Mouse (Mus musculus) left cerebral cortex, postnatal 4 days (tissue): ENCODE measurements around the gene Adck2. TPM values are rescaled to one million over a fixed set of nuclear protein-coding genes. Genes with fewer than 3 reads are reported as not detected.

ENCODE experiments used
- DNase-seq: peaks from one replicate; pipeline ENCODE4 v3.0.0-alpha.2; 2022
- intact Hi-C: fragments of 180-260 bp; cut with DNase I; formaldehyde crosslinking; loops from one replicate; pipeline ENCODE4 v1.15.1; 2025
- total RNA-seq, 2 experiments: library from RNA; stranded (reverse); gene quantifications; 2 replicates each; pipeline ENCODE4 v1.2.3; 2021

The Adck2 gene
- 10 to 100 TPM; 31.2 to 33.2 TPM for total RNA-seq

- peak; percentile 81 for DNase-seq
- intact Hi-C loops = no loop called here
These were observed at the start of gene Adck2 for GRCm38 (mm10) chr6:39573791-39574554. Gene Adck2, plus strand, starts transcription at chr6:39573873.

DNA sequence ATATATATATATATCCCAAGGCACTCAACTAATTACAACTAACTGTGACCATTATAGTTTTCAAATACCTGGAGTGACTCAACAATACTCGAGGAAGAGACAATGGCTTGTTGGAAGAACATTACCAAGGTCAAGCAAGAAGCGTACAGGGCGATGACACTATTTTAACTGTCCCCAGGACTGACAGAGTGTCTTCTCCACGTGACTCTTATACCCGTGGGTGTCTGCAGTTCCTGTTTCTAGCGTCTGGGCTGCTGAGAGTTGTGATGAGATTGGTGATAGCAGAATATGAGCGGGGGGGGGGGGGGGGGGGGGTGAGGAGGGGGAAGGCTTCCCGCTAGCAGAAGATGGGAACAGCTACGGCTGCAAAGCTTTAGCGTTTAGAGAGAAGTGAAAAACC lies 46.9 kb upstream of the Adck2 start:
- DNase-seq = no peak
- intact Hi-C loops = no loop called here

DNA sequence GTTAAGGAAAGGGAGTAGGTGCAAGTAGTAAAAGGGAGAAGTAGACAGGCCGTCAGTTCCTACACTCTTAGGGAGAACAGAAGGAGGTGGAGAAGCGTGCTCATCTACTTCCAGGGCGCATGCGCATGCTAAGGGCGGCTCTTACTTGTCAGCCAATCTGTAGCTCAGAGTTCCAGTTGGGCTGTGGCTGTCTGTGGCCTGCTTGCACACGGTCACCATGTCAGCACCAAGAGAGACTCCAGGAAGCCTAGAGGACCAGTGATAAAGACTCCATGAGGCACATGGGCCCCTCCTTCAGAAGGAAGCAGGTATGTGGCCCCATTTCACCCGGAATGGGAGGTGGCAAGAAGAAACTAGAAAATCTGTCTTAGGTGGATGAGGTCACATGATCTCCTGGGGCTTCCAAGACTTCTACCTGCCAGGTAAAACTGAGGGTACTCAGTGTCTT lies 46.3 kb upstream of the Adck2 start:
- intact Hi-C loops = no loop called here
- peak; percentile 48 for DNase-seq

DNA sequence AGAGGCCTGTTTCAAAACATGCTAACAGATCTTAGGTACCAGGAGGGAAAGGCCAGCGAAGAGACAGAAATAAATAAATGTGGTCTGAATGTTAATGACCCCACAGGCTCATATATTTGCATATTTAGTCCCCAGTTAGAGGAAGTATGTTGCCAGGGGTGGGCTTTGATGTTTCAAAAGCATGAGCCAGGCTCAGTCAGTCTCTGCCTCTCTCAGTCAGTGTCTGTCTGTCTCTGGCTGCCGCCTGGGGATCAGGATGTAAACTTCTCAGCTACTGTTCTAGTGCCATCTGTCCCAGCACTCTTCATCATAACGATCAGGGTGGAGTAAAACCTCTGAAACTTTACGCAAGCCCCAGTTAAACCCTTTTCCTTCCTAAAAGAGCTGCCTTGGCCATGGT lies 45.9 kb upstream of the Adck2 start:
- peak; percentile 39 for DNase-seq
- intact Hi-C loops = no loop called here

- intact Hi-C loops = no loop called here
- DNase-seq = peak; percentile 95
These were observed 44.8 kb upstream of the Adck2 start for GRCm38 (mm10) chr6:39528671-39529535.

- intact Hi-C loops = no loop called here
- no peak for DNase-seq
These were observed 38.7 kb upstream of the Adck2 start for GRCm38 (mm10) chr6:39534944-39535343.

- DNase-seq = no peak
- intact Hi-C loops = no loop called here
These were observed 37.1 kb upstream of the Adck2 start for GRCm38 (mm10) chr6:39536621-39537020.

DNA sequence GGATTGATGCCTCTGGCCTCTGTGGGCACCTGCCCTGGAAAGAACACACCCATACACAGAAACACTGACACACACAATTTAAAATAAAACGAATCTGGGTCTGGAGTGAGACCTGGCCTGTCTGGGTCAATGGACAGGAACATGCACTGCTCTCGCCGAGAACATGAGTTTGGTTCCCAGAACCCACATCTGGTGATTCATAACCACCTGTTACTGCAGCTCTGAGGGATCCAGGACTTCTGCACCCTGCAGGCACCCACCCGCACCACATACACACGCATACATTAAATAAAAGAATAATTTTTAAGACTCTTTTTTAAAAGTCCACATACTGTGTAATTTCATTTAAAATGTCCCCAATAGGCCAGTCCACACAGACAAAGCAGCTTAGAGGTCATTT lies 36.4 kb upstream of the Adck2 start:
- DNase-seq = no peak
- intact Hi-C loops = no loop called here

DNA sequence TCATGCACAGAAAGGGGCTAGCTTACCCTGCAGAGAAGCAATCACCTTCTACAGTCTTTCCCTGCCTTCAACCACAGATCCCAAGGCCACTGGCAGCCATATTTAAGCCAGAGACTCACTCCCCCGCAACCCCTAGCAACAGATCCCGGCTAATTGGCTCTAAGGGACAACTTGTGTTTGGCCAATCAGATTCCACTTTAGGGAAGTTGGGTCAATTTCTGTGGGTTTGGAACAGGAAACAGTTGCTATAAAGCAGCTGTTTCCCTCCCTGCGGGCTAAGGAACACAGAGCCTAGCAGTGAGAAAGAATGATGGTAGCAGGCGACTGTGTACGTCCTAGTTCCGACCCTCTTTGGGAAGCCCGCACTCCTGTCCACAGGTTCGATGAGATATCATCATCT lies 35.4 kb upstream of the Adck2 start:
- intact Hi-C loops = no loop called here
- no peak for DNase-seq

DNA sequence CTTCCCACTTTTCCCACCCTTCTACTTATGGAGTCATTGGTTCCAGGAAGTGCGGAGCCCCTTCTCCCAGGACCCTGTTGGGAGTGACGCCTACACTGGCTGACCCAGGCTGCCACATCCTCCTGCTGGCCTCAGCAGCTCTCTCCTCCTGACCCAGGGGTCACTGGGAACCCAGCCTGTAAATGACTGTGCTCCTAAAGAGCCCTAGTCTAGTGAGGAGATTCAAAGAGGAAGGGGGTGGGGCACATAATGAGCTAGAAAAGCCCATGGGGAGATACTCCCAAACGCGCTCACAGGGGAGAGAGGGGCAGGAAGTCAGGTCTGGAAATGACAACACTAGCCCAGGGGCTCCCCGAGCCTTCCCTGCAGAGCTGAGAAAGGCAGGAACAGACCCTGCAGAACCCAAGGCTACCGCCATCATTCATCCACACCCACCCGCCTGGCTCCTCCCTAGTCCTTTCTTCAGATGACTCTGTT lies 34.0 kb upstream of the Adck2 start:
- DNase-seq = no peak
- intact Hi-C loops = no loop called here

DNA sequence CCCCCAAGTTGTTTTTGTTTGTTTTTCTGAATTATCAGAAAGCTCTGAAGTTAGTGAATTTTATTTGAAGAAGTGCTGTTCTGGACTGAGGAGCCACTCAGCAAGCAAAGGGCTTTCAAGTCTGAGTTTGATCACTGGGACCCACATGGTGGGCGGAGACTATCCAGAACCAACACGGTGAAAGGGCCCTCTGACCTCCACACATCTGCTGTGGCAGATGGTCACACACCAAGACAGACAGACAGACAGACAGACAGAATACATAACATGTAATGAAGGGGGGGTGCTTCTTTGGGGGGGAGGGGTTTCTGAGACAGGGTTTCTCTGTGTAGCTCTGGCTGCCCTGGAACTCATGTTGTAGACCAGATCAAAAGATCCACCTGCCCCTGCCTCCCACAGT lies 33.1 kb upstream of the Adck2 start:
- intact Hi-C loops = no loop called here
- DNase-seq = no peak

- DNase-seq = peak; percentile 76
- intact Hi-C loops = no loop called here
These were observed 30.8 kb upstream of the Adck2 start for GRCm38 (mm10) chr6:39542631-39543597.

GRCm38 (mm10) chr6:39543769-39544420 lies 29.8 kb upstream of the Adck2 start:
- DNase-seq = no peak
- intact Hi-C loops = no loop called here

DNA sequence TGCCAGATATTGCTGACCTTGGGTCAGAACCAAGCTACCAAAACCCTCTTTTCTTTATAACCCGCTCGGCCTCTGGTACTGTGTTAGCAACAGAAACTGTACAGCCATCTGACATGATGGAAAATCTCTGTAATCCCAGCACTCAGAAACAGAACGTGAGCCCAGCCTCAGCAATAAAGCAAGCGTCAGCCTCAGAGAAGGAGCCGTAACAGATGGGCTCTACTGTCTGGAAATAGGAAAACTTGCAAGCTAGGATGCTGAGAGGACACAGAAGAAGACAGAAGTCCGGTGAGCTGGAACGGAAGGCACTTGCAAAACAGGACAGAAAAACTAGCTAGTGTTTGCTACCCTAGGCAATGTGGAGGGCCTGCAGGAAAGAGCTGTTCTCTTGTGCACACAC lies 28.2 kb upstream of the Adck2 start:
- no peak for DNase-seq
- intact Hi-C loops = no loop called here

DNA sequence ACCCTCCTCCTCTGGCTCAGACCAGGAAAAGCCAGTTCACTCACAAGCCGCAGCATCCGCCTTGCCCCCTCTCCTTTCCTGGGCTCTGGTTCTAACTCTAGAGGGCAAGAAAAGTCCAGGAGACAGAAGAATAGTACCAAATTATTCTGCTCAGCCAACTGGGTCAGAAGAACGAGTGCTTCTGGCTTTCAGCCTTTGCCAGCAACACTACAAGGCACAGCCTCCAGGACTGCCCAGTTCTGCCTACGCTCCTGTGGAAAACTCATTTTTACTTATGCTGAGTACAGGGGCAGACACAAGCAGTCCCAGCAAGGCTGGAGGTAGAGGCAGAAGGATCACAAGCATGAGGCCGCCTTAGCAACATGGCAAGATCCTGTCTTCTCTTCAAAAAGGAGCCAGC lies 25.6 kb upstream of the Adck2 start:
- no peak for DNase-seq
- intact Hi-C loops = no loop called here

- no peak for DNase-seq
- intact Hi-C loops = loop anchor here (10.0 kb wide), 1 partner anchor 47 kb away; no protein-coding TSS in a partner anchor
These were observed 21.6 kb upstream of the Adck2 start for GRCm38 (mm10) chr6:39551981-39552636.

GRCm38 (mm10) chr6:39554888-39555647 lies 18.6 kb upstream of the Adck2 start:
- intact Hi-C loops = loop anchor here (10.0 kb wide), 1 partner anchor 50 kb away; no protein-coding TSS in a partner anchor
- DNase-seq = no peak

DNA sequence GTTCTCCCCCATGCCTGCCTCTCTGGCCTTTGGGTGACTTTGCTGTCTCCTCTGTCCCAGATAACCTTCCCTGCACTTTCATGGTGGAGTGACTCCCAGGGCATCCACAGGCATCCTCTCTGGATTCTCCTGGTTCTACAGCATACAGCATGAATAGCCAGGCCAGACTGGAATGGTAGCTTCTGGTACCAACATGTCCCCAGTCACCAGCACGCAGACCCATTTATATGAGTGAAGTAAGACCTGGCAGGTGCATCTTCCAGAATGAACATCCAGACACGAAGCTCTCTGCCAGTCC lies 18.1 kb upstream of the Adck2 start:
- intact Hi-C loops = loop anchor here (10.0 kb wide), 1 partner anchor 51 kb away; no protein-coding TSS in a partner anchor
- no peak for DNase-seq
